Mouse (Mus musculus): ENCODE data around the gene Mlst8.

The Mlst8 gene

GRCm38 (mm10) chr17:24478663-24479380, at the start of gene Mlst8:
TSS of gene Mlst8 (minus strand) at chr17:24479078.
- DNase-seq (ENCODE audit: low spot score) = peak; percentile 96

GRCm38 (mm10) chr17:24528560-24528918, 49.7 kb upstream of the Mlst8 start:
- DNase-seq (ENCODE audit: low spot score) = no peak

GRCm38 (mm10) chr17:24527723-24528559, 49.1 kb upstream of the Mlst8 start, which contains the start of gene Traf7:
TSS of gene Traf7 (minus strand) at chr17:24527938.
- DNase-seq (ENCODE audit: low spot score) = peak; percentile 81

GRCm38 (mm10) chr17:24527315-24527714, 48.4 kb upstream of the Mlst8 start:
- DNase-seq (ENCODE audit: low spot score) = no peak

- DNase-seq (ENCODE audit: low spot score) = no peak
Measured at GRCm38 (mm10) chr17:24524734-24525133, 45.9 kb upstream of the Mlst8 start.

- no peak for DNase-seq (ENCODE audit: low spot score)
Measured at GRCm38 (mm10) chr17:24520450-24520849, 41.6 kb upstream of the Mlst8 start.

- DNase-seq (ENCODE audit: low spot score) = no peak
Measured at GRCm38 (mm10) chr17:24514270-24515257, 35.7 kb upstream of the Mlst8 start.

GRCm38 (mm10) chr17:24513609-24514008, 34.7 kb upstream of the Mlst8 start:
- DNase-seq (ENCODE audit: low spot score) = no peak

- no peak for DNase-seq (ENCODE audit: low spot score)
Measured at GRCm38 (mm10) chr17:24507806-24508460, 29.1 kb upstream of the Mlst8 start.

GRCm38 (mm10) chr17:24507129-24507664, 28.3 kb upstream of the Mlst8 start:
- no peak for DNase-seq (ENCODE audit: low spot score)

- DNase-seq (ENCODE audit: low spot score) = no peak
Measured at GRCm38 (mm10) chr17:24506332-24507070, 27.6 kb upstream of the Mlst8 start.

- no peak for DNase-seq (ENCODE audit: low spot score)
Measured at GRCm38 (mm10) chr17:24505286-24505955, 26.5 kb upstream of the Mlst8 start.

GRCm38 (mm10) chr17:24504085-24504484, 25.2 kb upstream of the Mlst8 start:
- no peak for DNase-seq (ENCODE audit: low spot score)

- no peak for DNase-seq (ENCODE audit: low spot score)
Measured at GRCm38 (mm10) chr17:24502208-24502607, 23.3 kb upstream of the Mlst8 start.

GRCm38 (mm10) chr17:24496026-24496425, 17.1 kb upstream of the Mlst8 start:
- no peak for DNase-seq (ENCODE audit: low spot score)

- DNase-seq (ENCODE audit: low spot score) = no peak
Measured at GRCm38 (mm10) chr17:24495443-24495842, 16.6 kb upstream of the Mlst8 start.

- DNase-seq (ENCODE audit: low spot score) = no peak
Measured at GRCm38 (mm10) chr17:24494627-24495335, 15.9 kb upstream of the Mlst8 start.

GRCm38 (mm10) chr17:24490399-24490798, 11.5 kb upstream of the Mlst8 start:
- DNase-seq (ENCODE audit: low spot score) = no peak
